In the genomic region with DNA sequence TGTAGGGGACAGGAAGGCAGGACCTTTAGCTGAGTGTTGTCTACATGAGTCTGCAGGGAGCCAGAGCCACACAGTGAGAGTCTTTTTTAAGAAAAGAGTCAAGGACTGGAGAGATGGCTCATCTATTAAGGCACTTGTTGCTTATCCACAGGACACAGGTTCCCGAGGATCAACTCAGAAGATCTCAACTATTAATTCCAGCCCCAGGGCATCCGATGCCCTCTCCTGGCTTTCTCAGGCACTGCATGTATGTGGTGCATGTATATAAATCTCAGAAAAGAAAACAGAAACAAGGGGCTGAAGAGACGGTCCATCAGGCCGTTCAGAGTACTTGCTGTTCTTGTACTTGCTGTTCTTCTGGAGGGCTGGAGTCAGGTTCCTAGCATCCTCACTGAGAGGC, we compare ENCODE assay signal across 9 mouse cellular contexts. TPM values are rescaled to one million over a fixed set of nuclear protein-coding genes. Genes with fewer than 3 reads are reported as not detected.
DNase-seq lines count a peak whose midpoint lies in the region; ATAC-seq and TF ChIP-seq lines count a peak whose summit lies in the region.
"Had no signal": no experiment of that assay in that cellular context is flagged by ENCODE, and none has a peak within 500 bp of the region (broad histone marks: within the 10 kb centered on the region; RNA-seq: fewer than 3 reads in every experiment).

No protein-coding gene starts in this region.

- peaks cover 14% of the 10 kb centered on the region for H3K4me1 ChIP-seq in forebrain, embryonic 14.5 days (ENCODE audit: control insufficient read depth, insufficient read depth, low read length)
- H3K4me1 ChIP-seq in forebrain, embryonic 16.5 days (replicated peaks; ENCODE audit: control insufficient read depth, insufficient read depth, low read length), result peaks cover 19% of the 10 kb centered on the region
- peaks cover 7% of the 10 kb centered on the region for H3K4me1 ChIP-seq in midbrain, postnatal 0 days (ENCODE audit: insufficient read depth, low read length)

- intact Hi-C loops in gastrocnemius, postnatal 36 days (cut with DNase I), result no loop called here

- DNase-seq in forebrain, embryonic 14.5 days (ENCODE audit: low spot score), result peak; percentile 47
- DNase-seq in ovary, postnatal 14 days (ENCODE audit: low spot score), result peak; percentile 28
- DNase-seq in ovary, postnatal 36 days (ENCODE audit: low spot score), result no peak
- peak; percentile 43 for DNase-seq in embryo, embryonic 11 days
- peak; percentile 33 for DNase-seq in midbrain, postnatal 0 days (ENCODE audit: low spot score)
- DNase-seq in gastrocnemius, postnatal 36 days, result no peak

- no peak overlapping the region for H3K4me2 ChIP-seq in forebrain, embryonic 14.5 days (ENCODE audit: low read length)
- no peak overlapping the region for H3K4me2 ChIP-seq in forebrain, embryonic 16.5 days (ENCODE audit: low read length)
- H3K4me2 ChIP-seq in midbrain, postnatal 0 days (ENCODE audit: low read depth, low read length, poor library complexity, severe bottlenecking), result no peak overlapping the region
- H3K4me2 ChIP-seq: neural tube, embryonic 12.5 days had no signal

- peaks cover 26% of the 10 kb centered on the region for H3K36me3 ChIP-seq in forebrain, embryonic 14.5 days (ENCODE audit: control insufficient read depth, insufficient read depth, low read length)
- H3K36me3 ChIP-seq in forebrain, embryonic 16.5 days (ENCODE audit: control insufficient read depth, insufficient read depth), result no peaks in the 10 kb centered on the region
- H3K36me3 ChIP-seq in midbrain, postnatal 0 days (ENCODE audit: insufficient read depth, low read length), result no peaks in the 10 kb centered on the region; the same call in 1 of the 2 replicates

- no peak overlapping the region for H3K27ac ChIP-seq in forebrain, embryonic 14.5 days (ENCODE audit: low read depth, low read length)
- H3K27ac ChIP-seq in forebrain, embryonic 16.5 days (ENCODE audit: low read length), result no peak overlapping the region
- no peak overlapping the region for H3K27ac ChIP-seq in midbrain, postnatal 0 days (ENCODE audit: low read depth, low read length)
- H3K27ac ChIP-seq: neural tube, embryonic 12.5 days had no signal

- no peaks in the 10 kb centered on the region for H3K9me3 ChIP-seq in forebrain, embryonic 14.5 days (replicated peaks; ENCODE audit: control insufficient read depth, low read length)
- no peaks in the 10 kb centered on the region for H3K9me3 ChIP-seq in forebrain, embryonic 16.5 days (ENCODE audit: control insufficient read depth, low read length)
- H3K9me3 ChIP-seq in midbrain, postnatal 0 days (ENCODE audit: low read length), result no peaks in the 10 kb centered on the region
- H3K9me3 ChIP-seq: neural tube, embryonic 12.5 days had no signal

- TF ChIP-seq CTCF in midbrain, postnatal 0 days (IDR thresholded peaks at IDR 0.05), result peak; percentile 63

- H3K4me3 ChIP-seq in forebrain, embryonic 14.5 days (ENCODE audit: low read depth, low read length), result no peak overlapping the region
- H3K4me3 ChIP-seq in forebrain, embryonic 16.5 days (replicated peaks; ENCODE audit: low read length), result no peak overlapping the region
- H3K4me3 ChIP-seq in midbrain, postnatal 0 days (ENCODE audit: low read depth, low read length), result no peak overlapping the region
- H3K4me3 ChIP-seq: neural tube, embryonic 12.5 days had no signal

- no peak overlapping the region for H3K9ac ChIP-seq in forebrain, embryonic 14.5 days (ENCODE audit: low read length)
- H3K9ac ChIP-seq in forebrain, embryonic 16.5 days (replicated peaks; ENCODE audit: low read depth, low read length), result no peak overlapping the region
- H3K9ac ChIP-seq in midbrain, postnatal 0 days (replicated peaks; ENCODE audit: low read length, poor library complexity, severe bottlenecking), result no peak overlapping the region
- H3K9ac ChIP-seq: neural tube, embryonic 12.5 days had no signal

- no peak for ATAC-seq in forebrain, embryonic 14.5 days
- ATAC-seq in forebrain, embryonic 16.5 days, result no peak
- ATAC-seq in midbrain, postnatal 0 days (ENCODE audit: low FRiP score), result no peak
- ATAC-seq in erythroid progenitor cell, adult 5-6 weeks (replicated peaks; ENCODE audit: low FRiP score, poor library complexity, severe bottlenecking), result no peak

- H3K27me3 ChIP-seq in forebrain, embryonic 14.5 days (replicated peaks; ENCODE audit: control insufficient read depth, insufficient read depth, low read length), result no peaks in the 10 kb centered on the region
- H3K27me3 ChIP-seq in forebrain, embryonic 16.5 days (replicated peaks; ENCODE audit: control insufficient read depth, insufficient read depth, low read length), result no peaks in the 10 kb centered on the region
- H3K27me3 ChIP-seq in midbrain, postnatal 0 days (ENCODE audit: insufficient read depth, low read length), result no peaks in the 10 kb centered on the region
- H3K27me3 ChIP-seq: neural tube, embryonic 12.5 days had no signal

- WGBS in forebrain, embryonic 14.5 days, result 41% methylated on average over 4 of the region's 4 CpGs
- 28% methylated on average over 4 of the region's 4 CpGs for WGBS in forebrain, embryonic 16.5 days
- 38% methylated on average over 4 of the region's 4 CpGs for WGBS in midbrain, postnatal 0 days

RNA-seq across cellular contexts. Expression of a gene that starts 3.5 kb away (rescaled TPM):
- polyA plus RNA-seq in forebrain, embryonic 14.5 days (2014; fragmentation: Nextera tagmentation; extraction: Ambion mirVana), result 402 and 428 TPM in 2 replicates
- 400 and 401 TPM in 2 replicates for polyA plus RNA-seq in forebrain, embryonic 16.5 days (2015; fragmentation: Nextera tagmentation; extraction: Ambion mirVana)
- total RNA-seq in midbrain, postnatal 0 days (2014; rRNA removed), result 356 and 359 TPM in 2 replicates
- polyA plus RNA-seq in midbrain, postnatal 0 days (2015; fragmentation: Nextera tagmentation; extraction: Ambion mirVana), result 327 and 343 TPM in 2 replicates
- 10 to 100 TPM; 49.4 to 51.8 TPM for total RNA-seq in gastrocnemius, postnatal 36 days (2021)
- total RNA-seq in erythroid progenitor cell, adult 5-6 weeks (2015; ENCODE audit: low replicate concordance), result 66.7 and 75.0 TPM in 2 replicates
- 82.9 and 94.7 TPM in 2 replicates for total RNA-seq in erythroid progenitor cell, adult 5-6 weeks (2017; ENCODE audit: low replicate concordance)

RNA-seq across cellular contexts. Expression of a gene that starts 4.7 kb away (rescaled TPM):
- 21.8 and 27.8 TPM in 2 replicates for polyA plus RNA-seq in forebrain, embryonic 14.5 days (2014; fragmentation: Nextera tagmentation; extraction: Ambion mirVana)
- polyA plus RNA-seq in forebrain, embryonic 16.5 days (2015; fragmentation: Nextera tagmentation; extraction: Ambion mirVana), result 26.4 and 32.3 TPM in 2 replicates
- 11.5 and 14.4 TPM in 2 replicates for total RNA-seq in midbrain, postnatal 0 days (2014; rRNA removed)
- 13.2 and 14.5 TPM in 2 replicates for polyA plus RNA-seq in midbrain, postnatal 0 days (2015; fragmentation: Nextera tagmentation; extraction: Ambion mirVana)
- 1 to 10 TPM; 4.6 to 5.1 TPM for total RNA-seq in gastrocnemius, postnatal 36 days (2021)
- total RNA-seq in erythroid progenitor cell, adult 5-6 weeks (2015; ENCODE audit: low replicate concordance), result 3.6 and 5.9 TPM in 2 replicates
- total RNA-seq in erythroid progenitor cell, adult 5-6 weeks (2017; ENCODE audit: low replicate concordance), result 2.4 and 4.8 TPM in 2 replicates

RNA-seq across cellular contexts. Expression of a gene that starts 41.9 kb away (rescaled TPM):
- 1.8 and 2.2 TPM in 2 replicates for polyA plus RNA-seq in forebrain, embryonic 14.5 days (2014; fragmentation: Nextera tagmentation; extraction: Ambion mirVana)
- 2.1 and 3.0 TPM in 2 replicates for polyA plus RNA-seq in forebrain, embryonic 16.5 days (2015; fragmentation: Nextera tagmentation; extraction: Ambion mirVana)
- 2.0 and 3.8 TPM in 2 replicates for total RNA-seq in midbrain, postnatal 0 days (2014; rRNA removed)
- 2.0 and 2.2 TPM in 2 replicates for polyA plus RNA-seq in midbrain, postnatal 0 days (2015; fragmentation: Nextera tagmentation; extraction: Ambion mirVana)
- under 1 TPM; 0.25 to 0.38 TPM for total RNA-seq in gastrocnemius, postnatal 36 days (2021)
- not detected in 2 replicates for total RNA-seq in erythroid progenitor cell, adult 5-6 weeks (2015; ENCODE audit: low replicate concordance)
- not detected in 2 replicates for total RNA-seq in erythroid progenitor cell, adult 5-6 weeks (2017; ENCODE audit: low replicate concordance)

RNA-seq across cellular contexts. Expression of a gene that starts 51.1 kb away (rescaled TPM):
- 7.2 TPM in 2 replicates for polyA plus RNA-seq in forebrain, embryonic 14.5 days (2014; fragmentation: Nextera tagmentation; extraction: Ambion mirVana)
- 12.2 and 12.3 TPM in 2 replicates for polyA plus RNA-seq in forebrain, embryonic 16.5 days (2015; fragmentation: Nextera tagmentation; extraction: Ambion mirVana)
- 7.2 and 19.2 TPM in 2 replicates for total RNA-seq in midbrain, postnatal 0 days (2014; rRNA removed)
- polyA plus RNA-seq in midbrain, postnatal 0 days (2015; fragmentation: Nextera tagmentation; extraction: Ambion mirVana), result 10.6 and 11.4 TPM in 2 replicates
- 1 to 10 TPM in 1 of 2 experiments, under 1 TPM in 1; 0.79 to 1.1 TPM for total RNA-seq in gastrocnemius, postnatal 36 days (2021)
- 4.6 and 6.1 TPM in 2 replicates for total RNA-seq in erythroid progenitor cell, adult 5-6 weeks (2015; ENCODE audit: low replicate concordance)
- total RNA-seq in erythroid progenitor cell, adult 5-6 weeks (2017; ENCODE audit: low replicate concordance), result 1.4 and 6.2 TPM in 2 replicates

RNA-seq across cellular contexts. Expression of a gene that starts 53.5 kb away (rescaled TPM):
- polyA plus RNA-seq in forebrain, embryonic 14.5 days (2014; fragmentation: Nextera tagmentation; extraction: Ambion mirVana), result 402 and 405 TPM in 2 replicates
- polyA plus RNA-seq in forebrain, embryonic 16.5 days (2015; fragmentation: Nextera tagmentation; extraction: Ambion mirVana), result 375 and 392 TPM in 2 replicates
- total RNA-seq in midbrain, postnatal 0 days (2014; rRNA removed), result 157 and 177 TPM in 2 replicates
- polyA plus RNA-seq in midbrain, postnatal 0 days (2015; fragmentation: Nextera tagmentation; extraction: Ambion mirVana), result 314 and 337 TPM in 2 replicates
- 10 to 100 TPM; 55.9 to 56.4 TPM for total RNA-seq in gastrocnemius, postnatal 36 days (2021)
- 8.4 and 16.2 TPM in 2 replicates for total RNA-seq in erythroid progenitor cell, adult 5-6 weeks (2015; ENCODE audit: low replicate concordance)
- total RNA-seq in erythroid progenitor cell, adult 5-6 weeks (2017; ENCODE audit: low replicate concordance), result 42.4 and 50.7 TPM in 2 replicates

Comparison
In these comparisons a context has a peak if more than half of its experiments do, and no peak if none do; other contexts are left out.
1. DNase-seq: peak in forebrain, embryonic 14.5 days (single experiment), ovary, postnatal 14 days (single experiment), embryo, embryonic 11 days (single experiment) and midbrain, postnatal 0 days (single experiment); none in ovary, postnatal 36 days (single experiment) and gastrocnemius, postnatal 36 days (0 of 2).